Mouse (Mus musculus): ENCODE results near the gene Gpatch3.

Gene Gpatch3

DNA sequence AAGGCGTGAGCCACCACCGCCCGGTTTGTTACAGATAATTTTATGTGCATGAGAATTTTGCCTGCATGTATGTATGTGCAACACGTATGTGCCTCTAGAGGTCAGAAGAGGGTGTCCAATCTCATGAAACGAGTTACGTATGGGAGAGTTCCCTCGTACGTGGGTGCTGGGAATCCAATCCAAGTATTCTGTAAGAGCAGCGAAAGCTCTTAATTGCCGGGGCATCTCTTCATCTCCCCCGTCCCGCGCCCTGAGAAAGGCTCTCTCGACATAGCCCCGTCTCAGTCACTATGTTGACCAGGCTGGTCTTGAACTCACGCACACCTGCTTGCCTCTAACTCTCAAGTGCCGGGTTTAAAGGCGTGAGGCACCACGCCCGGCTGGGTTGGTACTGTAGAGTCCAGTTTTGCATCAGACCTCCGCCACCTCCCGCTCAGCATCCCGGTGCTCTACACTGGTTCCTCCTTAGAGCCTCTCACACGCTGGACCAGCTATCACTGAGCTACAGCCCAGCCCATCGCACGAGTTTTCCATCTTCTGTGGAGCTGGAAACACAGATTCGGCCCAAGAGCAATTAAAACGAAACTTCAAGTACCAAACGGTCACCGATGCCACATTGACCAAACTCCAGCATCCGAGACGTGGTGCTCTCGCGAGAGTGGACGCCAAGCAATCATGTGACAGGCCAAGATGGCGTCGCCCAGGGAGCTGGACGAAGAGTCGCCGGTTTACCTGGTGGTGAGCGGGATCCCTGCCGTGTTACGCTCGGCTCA, at the start of gene Gpatch3:
Gene Gpatch3, plus strand, starts transcription at position 676 of the 773 bp plus-strand sequence.
- DNase-seq (ENCODE audit: low spot score) = peak; percentile 94

DNA sequence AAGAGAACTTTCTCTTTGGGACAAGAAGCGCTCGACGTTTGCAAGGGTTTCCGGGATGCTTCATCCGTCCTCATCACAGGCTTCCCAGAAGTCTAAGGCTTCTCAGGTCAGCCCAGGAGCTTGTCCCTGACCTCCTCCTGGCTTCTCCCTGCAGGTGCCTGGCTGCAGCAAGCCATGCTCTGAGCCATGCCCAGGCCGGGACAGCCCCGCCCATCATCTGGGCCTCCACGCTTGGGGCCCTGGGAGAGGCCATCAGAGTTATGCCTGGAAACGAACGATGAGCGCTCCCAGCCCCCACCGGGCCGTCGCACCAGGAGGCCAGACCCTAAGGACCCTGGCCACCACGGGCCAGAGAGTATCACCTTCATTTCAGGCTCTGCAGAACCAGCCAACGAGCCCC, 46.8 kb upstream of the Gpatch3 start:
- DNase-seq (ENCODE audit: low spot score) = no peak

DNA sequence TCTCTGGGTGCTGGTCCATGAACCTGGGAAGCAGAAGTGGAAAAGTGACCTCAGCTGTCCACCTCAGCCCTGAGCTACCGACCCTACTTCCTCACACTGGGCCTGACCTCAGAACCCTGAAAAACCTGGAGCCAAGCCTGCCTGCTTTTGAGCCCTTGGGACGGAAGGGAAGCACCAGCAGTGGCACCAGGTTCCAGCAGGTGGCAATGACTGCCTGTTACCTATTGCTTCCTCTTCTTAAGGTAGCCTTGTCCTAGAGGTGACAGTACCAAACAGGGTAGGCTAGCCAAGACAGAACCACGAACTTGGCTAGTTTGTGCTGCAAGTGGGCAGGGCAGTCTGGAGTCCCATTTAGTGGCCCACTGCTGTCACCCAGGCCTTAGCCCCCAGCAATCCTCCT, 41.8 kb upstream of the Gpatch3 start:
- DNase-seq (ENCODE audit: low spot score) = no peak

DNA sequence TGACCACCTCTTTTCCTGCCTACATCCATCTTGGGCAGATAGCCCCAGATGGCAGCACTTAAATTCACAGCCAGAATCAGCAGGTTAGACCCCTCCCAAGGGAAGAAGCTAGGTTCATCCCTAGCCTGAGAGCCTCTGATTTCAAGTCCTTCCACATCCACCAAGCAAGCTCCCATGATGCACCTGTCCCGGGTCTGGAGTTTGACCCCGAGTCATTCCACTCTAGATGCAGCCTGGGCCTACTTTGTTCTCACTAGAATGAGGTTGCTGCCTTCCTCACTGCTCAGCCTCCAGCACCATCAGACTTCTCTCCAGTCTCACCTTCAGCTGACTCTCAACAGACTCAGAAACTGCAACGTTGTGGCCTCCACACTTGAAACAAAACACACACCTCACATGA, 38.5 kb upstream of the Gpatch3 start:
- DNase-seq (ENCODE audit: low spot score) = no peak

DNA sequence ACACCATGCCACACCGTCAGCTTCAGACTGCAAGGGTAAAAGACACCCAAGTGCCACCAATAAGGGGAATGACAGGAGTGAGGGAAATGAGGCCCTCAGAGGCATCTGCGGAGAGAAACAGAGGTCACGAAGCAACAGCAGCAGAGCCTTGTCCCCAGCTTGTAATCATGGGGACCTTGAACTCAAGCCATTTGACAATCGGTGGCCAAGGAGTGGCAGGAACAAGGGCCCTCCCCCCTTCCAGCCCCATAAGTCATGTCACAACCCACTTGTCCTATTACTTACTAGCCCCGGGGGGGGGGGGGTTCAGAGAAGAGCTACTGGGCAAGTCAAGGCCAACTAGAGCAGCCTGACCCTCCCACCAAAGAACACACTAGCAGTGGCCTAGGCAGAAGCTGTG, 37.9 kb upstream of the Gpatch3 start:
- no peak for DNase-seq (ENCODE audit: low spot score)

DNA sequence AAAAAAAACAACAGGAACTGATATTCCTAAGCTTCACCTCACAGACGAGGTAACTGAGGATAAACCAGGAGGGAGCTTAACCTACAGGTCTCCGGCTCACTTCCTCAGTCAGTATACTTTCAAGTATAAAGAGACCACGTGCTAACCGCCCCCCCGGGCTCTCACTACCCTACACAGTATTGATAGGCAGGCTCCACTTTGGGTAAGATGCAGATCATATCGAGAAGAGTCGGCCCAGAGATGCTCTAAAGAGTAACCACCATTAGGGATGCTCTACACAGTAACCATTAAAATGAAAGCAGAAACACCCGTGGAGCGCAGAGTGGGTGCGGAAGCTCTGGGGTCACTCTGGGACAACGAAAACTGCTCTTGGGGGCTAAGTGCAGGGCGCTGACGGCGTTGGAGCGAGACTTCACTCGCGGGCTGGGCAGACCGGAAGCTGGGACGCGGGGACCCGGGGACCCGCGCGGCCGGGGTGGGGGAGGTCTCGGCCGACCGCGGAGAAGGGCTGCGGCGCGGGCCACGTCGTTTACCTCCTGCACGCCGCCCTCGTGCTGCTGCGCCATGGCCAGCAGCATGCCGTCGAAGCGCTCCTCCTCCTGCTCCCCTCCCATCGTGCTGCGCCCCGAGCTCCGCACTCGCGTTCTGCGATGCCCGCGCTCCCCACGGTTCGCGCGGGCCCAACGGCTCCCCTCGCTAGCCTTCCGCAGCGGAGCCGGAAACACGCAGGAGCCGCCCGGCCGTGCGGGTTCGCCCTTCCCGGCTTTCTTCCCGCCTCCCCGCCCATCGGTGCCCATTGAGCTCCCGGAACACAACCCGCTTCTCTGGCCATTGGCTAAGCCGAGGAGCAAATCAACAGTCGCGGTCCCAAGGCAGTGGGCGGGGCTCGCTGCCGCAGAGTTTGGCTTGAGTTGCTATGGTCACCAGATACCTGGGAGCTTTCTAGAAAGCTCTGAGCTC, 29.0 kb upstream of the Gpatch3 start, which contains the start of gene Nudc:
Gene Nudc, minus strand, starts transcription at position 725 of the 960 bp plus-strand sequence.
- DNase-seq (ENCODE audit: low spot score) = peak; percentile 93

DNA sequence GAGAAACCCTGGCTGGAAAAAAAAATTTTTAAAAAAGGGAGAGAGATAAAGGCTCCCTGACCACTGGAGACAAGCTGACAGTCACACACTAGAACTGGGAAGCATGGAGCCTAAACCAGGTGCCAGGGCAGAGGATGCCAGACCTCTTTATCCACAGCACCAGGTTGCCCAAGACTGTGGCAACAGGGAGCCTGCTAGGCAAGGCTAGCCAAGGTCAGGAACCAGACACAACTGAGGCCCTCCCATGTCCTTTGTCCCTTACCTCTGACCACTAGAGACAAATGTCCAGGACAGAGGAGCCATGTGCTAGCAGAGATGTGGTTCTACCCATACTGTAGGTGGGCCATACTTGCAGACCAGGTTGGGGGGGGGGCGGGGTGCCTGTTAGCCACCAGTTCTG, 22.5 kb upstream of the Gpatch3 start:
- no peak for DNase-seq (ENCODE audit: low spot score)

DNA sequence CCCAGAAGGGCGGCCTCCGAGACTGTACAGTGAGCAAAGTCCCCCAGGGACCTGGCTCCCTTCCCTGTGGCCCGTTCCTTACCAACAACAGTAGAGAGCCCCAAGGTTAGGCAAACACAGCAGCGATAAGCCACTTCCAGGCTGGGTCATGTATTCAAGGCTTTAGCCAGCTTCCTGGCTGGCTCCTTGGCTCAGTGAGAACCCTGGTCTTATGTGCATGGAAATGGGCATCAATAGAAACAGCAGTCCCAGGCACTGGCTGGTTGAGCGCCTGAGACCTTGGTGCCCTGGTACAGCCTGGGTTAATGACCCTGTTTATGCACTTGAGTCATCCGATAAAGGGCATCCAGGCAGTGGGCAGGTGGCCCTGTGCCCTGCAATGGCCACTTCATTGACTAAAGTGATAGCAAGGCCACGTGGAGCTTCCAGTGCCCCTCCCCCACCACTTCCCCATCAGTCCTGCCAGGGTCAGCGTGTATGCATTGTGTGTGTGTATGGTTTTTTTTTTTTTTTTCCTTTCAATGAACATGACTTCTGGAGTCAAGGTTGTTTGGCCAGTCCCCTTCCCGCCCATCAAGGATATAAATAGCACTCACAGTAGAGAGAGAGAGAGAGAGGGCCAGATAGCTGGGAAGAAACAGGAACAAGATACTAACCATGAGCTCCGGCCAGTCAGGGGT, 21.6 kb upstream of the Gpatch3 start, which contains the start of gene Nr0b2:
Gene Nr0b2, plus strand, starts transcription at position 609 of the 680 bp plus-strand sequence.
- DNase-seq (ENCODE audit: low spot score) = no peak

DNA sequence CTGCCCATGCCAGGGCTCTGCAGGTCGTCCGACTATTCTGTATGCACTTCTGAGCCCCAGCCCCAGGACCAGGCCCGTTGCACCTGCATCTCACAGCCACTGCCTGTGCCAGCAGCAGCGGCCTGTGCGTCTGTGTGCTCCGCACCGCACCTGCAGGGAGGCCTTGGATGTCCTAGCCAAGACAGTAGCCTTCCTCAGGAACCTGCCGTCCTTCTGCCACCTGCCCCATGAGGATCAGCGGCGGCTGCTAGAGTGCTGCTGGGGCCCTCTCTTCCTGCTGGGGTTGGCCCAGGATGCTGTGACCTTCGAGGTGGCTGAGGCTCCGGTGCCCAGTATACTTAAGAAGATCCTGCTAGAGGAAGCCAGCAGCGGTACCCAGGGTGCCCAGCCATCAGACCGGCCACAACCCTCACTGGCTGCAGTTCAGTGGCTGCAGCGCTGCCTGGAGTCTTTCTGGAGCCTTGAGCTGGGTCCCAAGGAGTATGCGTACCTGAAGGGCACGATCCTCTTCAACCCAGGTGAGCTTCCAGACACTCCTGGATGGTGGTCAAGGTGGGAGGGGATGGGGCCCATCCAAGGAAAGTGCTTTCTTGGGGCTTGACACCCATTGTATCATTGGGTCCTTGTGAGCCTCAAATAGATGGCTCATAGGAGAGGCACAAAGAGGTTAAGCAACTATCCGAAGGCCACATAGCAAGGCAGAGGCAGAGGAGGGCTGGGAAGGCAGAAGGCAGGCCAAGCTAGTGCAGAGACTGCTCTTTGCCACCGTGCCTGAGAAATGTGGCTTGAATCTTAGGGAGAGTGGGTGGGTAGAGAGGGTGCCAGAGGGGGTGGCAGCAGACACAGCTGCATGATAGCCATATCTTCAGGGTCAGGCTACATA, 20.9 kb upstream of the Gpatch3 start:
- no peak for DNase-seq (ENCODE audit: low spot score)

DNA sequence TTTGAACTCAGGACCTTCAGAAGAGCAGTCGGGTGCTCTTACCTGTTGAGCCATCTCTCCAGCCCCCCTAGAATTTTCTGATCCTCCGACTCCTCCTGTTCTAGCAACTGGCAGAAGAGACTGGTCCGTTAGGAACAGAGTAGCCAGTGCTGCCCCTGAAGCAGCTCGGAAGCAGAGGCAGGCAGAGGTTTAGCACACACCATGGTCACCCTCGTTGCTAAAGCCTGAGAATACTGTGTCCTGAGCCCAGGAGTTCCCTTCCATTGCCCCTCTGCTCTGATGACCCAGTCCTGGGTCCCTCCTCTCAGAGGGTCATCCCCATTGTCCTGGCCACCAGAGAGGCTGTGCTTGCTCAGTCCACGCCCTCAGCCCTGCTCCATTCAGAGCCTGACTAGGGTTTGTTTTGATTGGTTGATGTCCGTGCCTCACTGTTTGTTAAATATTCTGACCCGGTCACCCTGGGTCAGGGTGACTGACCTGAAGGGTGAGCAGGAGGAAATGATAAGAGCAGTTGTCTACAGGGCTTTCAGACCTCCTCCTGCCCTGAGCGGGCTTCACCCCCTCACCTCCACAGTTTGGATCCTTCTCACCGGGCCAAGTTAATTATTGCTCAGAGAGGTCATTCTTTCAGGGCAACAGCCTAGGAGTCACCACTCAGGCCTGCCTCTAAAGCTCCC, 17.4 kb upstream of the Gpatch3 start:
- no peak for DNase-seq (ENCODE audit: low spot score)

DNA sequence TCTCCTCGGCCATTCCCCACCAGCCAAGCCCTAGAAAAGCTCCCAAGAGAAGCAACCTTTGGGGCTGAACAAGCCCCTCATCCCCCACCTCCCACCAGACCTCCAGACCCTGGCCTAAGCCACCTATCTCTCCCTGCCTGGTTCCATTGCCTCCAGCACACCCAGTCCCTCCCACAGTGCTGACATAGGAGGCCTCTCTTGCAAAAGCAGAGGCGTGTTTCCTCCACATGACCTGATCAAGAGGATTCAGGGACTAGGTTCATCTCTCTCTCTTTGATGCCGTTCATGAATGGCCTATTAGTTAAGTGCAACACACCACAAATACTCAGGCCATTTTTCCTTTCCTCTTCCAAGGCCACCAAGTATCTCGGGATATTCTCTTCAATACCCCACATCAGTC, 14.7 kb upstream of the Gpatch3 start:
- no peak for DNase-seq (ENCODE audit: low spot score)

DNA sequence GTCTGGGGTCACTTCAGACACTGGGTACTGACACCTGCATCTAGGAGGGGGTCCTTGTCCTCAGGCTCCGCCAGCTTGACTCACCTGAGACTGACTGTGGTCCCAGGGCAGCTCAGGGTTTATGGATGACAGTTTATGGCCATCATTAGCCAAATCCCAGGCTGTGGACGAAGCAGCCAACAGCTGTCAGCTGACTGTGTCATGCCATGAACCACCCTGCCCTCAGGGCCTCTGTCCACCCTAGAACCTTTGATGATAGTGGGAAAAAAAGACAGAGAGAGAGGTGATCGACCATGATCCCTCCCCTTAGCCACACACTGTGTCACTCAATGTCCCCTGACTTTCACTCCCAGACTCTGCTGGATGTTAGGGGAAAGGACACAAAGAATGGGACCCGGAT, 12.9 kb upstream of the Gpatch3 start:
- DNase-seq (ENCODE audit: low spot score) = no peak

DNA sequence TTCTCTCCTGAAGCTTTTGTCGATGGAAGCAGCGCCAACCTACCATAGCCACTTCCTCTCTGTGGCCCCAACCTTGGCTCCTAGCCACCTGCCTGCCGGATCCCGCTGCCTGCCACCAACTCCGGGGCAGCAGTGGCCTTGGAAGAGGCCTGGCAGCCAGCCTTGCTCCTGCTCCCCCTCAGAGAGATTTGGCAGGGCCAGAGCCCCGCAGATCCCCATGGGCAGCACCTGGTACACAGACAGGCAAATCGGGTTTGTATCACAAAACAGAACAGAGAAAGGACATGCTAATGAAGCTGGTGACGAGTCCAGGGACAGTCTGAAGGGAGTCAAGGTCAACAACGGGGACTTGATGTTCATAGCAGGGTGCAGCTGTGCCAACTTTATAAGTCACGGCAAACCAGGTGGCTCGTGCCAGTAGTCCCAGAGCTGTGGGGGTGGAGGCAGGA, 11.4 kb upstream of the Gpatch3 start:
- DNase-seq (ENCODE audit: low spot score) = no peak

DNA sequence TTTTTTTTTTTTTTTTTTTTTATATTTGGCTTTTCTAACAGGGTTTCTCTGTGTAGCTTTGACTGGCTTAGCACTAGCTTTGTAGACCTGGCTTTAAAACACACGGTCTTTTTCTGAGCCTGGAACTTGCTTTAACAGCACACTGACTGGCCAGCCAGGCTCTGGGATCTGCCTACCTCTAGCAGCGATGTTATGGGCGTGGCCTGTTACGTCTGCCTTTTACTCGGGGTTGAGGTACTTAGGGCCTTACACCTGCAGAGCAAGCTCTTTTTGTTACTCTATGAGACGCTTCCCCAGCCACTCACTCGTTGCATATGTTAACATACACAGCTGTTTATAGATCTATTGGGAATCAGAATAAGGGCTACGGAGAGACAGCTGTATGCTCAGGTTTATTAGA, 7.3 kb upstream of the Gpatch3 start:
- DNase-seq (ENCODE audit: low spot score) = no peak

DNA sequence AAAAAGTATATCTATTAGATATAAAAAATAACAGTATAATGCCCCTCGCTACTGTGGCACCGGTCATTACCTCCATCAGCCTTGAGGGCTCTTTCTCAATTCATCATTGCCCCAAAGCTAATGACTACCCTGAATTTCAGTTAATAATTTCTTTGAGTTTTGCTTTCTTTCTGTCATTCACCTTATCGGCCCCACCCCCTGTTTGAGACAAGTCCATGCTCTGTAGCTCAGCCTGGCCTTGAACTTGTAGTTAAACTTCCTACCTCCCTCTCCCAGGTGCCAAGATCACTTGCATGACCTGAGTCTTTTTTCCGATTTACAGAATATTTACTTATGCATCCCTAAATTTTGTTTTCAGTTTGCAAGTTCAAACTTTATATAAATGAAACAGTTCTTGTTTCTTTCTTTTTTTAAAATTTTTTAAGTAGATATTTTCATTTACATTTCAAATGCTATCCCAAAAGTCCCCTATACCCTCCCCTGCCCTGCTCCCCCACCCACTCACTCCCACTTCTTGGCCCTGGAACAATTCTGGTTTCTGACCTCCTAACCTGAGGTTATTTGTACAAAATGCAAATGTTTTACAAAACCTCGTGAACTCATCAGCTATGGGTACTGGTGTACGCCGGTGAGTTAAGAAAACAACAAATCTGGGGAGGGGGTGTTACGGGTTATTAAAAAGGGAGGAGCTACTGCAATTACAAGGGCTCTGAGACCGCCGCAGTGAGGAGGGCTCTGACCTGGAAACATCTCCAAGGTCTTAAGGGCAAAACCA, 5.1 kb upstream of the Gpatch3 start:
- no peak for DNase-seq (ENCODE audit: low spot score)

DNA sequence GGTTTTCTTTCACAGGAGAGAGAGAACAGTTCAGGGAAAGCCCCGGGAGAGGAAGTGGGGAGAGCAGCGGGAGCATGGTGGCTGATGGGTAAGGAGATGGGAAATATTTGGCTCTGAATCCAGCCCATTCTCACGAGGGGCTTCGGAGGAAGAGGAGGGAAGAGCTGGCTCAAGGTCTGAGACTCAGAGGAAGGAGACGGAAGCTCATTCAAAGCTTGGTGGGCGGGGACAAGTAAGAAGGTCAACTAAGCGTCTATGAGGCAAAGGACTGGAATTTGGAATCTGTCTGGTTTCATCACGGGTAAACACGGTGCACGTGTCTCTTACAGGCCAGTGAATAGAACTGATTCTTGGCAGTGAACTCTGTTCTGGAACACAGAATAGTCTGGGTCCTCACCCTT, 4.5 kb upstream of the Gpatch3 start:
- peak; percentile 28 for DNase-seq (ENCODE audit: low spot score)

DNA sequence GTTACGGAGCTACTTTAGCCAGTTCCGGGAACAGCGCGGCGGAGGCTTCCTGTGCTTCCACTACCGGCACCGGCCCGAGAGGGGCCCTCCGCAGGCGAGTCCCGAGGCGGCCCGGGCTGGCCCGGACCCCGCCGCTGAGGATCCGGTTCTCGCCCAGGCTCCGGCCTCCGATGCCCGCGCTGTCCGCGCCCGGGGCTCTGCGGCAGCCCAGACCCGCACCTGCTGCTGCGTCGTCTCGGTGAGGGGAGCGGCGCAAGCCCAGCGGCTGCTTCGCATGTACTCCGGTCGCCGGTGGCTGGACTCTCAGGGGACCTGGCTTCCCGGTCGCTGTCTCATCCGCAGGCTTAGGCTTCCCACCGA, 278 bp downstream of the Gpatch3 start:
- no peak for DNase-seq (ENCODE audit: low spot score)

DNA sequence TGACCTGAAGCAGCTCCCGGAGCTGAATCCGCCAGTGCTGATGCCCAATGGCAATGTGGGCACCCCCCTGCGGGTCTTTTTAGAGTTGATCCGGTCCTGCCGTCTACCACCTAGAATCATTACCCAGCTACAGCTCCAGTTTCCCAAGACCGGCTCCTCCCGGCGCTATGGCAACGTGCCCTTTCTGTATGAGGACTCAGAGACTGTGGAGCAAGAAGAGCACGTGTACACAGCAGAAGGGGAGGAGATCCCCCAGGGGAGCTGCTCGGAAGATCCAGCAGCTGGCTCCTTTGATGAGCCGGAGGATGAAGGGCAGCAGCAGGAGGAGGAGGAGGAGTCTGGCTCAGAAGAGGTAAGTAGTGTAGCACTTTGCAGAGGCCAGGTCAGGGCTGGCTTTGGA, 3.4 kb downstream of the Gpatch3 start:
- DNase-seq (ENCODE audit: low spot score) = no peak

DNA sequence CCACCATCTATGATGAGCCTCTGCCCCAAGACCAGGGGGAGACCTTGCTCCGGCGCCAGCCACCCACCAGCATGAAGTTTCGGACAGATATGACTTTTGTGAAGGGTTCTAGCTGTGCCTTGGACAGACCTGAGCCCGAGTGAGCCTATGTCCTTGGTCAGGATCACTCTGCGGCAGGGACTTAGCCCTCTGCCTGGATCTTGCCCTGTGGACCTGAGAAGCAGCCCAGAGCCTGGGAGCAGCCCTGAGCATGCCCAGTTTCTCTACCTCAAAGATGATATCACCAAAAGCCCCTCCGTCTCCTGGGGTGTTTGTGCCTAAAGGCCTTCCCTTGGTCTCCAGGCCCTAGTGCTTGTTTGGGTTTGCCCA, 9.1 kb downstream of the Gpatch3 start:
- no peak for DNase-seq (ENCODE audit: low spot score)
